Mouse (Mus musculus) lung, postnatal 10 days (tissue): ENCODE measurements at regions not wholly inside any gene's neighbourhood (a gene's known extent, or its start where the extent isn't known, plus 50 kb on each side); places are given as distances from the start of the nearest gene placed in this dataset.
"Not testable (repeated sequence)": the region's sequence is repeated elsewhere in the genome, so short reads cannot be mapped to it uniquely, and the experiment has no call there.

ENCODE experiments used
- DNase-seq: peaks from one replicate; pipeline ENCODE4 v3.0.0; 2021

GRCm38 (mm10) chr14:15872013-15872412 lies 377.1 kb upstream of the Ngly1 start:
- no peak for DNase-seq

- no peak for DNase-seq
Observed at GRCm38 (mm10) chr14:15880146-15880545, 368.9 kb upstream of the Ngly1 start.

GRCm38 (mm10) chr14:15881284-15881683 lies 367.8 kb upstream of the Ngly1 start:
- DNase-seq, result peak; percentile 53

- no peak for DNase-seq
Observed at GRCm38 (mm10) chr14:15884641-15885340, 364.3 kb upstream of the Ngly1 start.

GRCm38 (mm10) chr14:15897098-15897497 lies 352.0 kb upstream of the Ngly1 start:
- no peak for DNase-seq

GRCm38 (mm10) chr14:15906429-15906828 lies 342.7 kb upstream of the Ngly1 start:
- DNase-seq, result not testable (repeated sequence)

GRCm38 (mm10) chr14:15913206-15913605 lies 335.9 kb upstream of the Ngly1 start:
- not testable (repeated sequence) for DNase-seq

GRCm38 (mm10) chr14:15914176-15914575 lies 334.9 kb upstream of the Ngly1 start:
- DNase-seq, result no peak

GRCm38 (mm10) chr14:15924676-15925075 lies 324.4 kb upstream of the Ngly1 start:
- DNase-seq, result not testable (repeated sequence)

GRCm38 (mm10) chr14:15934729-15935128 lies 314.4 kb upstream of the Ngly1 start:
- no peak for DNase-seq

- no peak for DNase-seq
Observed at GRCm38 (mm10) chr14:15970321-15970720, 278.8 kb upstream of the Ngly1 start.

- DNase-seq, result no peak
Observed at GRCm38 (mm10) chr14:15970767-15971166, 278.3 kb upstream of the Ngly1 start.

GRCm38 (mm10) chr14:15971306-15971705 lies 277.8 kb upstream of the Ngly1 start:
- no peak for DNase-seq

GRCm38 (mm10) chr14:15977366-15977765 lies 271.7 kb upstream of the Ngly1 start:
- no peak for DNase-seq

- DNase-seq, result no peak
Observed at GRCm38 (mm10) chr14:15978329-15978728, 270.8 kb upstream of the Ngly1 start.

- DNase-seq, result no peak
Observed at GRCm38 (mm10) chr14:16005409-16005808, 243.7 kb upstream of the Ngly1 start.

GRCm38 (mm10) chr14:16006968-16007367 lies 242.1 kb upstream of the Ngly1 start:
- no peak for DNase-seq

GRCm38 (mm10) chr14:16009778-16010177 lies 239.3 kb upstream of the Ngly1 start:
- DNase-seq, result no peak

- no peak for DNase-seq
Observed at GRCm38 (mm10) chr14:16023853-16024252, 225.2 kb upstream of the Ngly1 start.

- DNase-seq, result no peak
Observed at GRCm38 (mm10) chr14:16037771-16038170, 211.3 kb upstream of the Ngly1 start.

- no peak for DNase-seq
Observed at GRCm38 (mm10) chr14:16038336-16038735, 210.7 kb upstream of the Ngly1 start.

GRCm38 (mm10) chr14:16044466-16044865 lies 204.6 kb upstream of the Ngly1 start:
- DNase-seq, result no peak

GRCm38 (mm10) chr14:16072534-16072933 lies 176.5 kb upstream of the Ngly1 start:
- not testable (repeated sequence) for DNase-seq

GRCm38 (mm10) chr14:16074089-16074488 lies 175.0 kb upstream of the Ngly1 start:
- DNase-seq, result no peak

GRCm38 (mm10) chr14:16079096-16079495 lies 170.0 kb upstream of the Ngly1 start:
- no peak for DNase-seq
